Mouse (Mus musculus) hindbrain, embryonic 12.5 days (tissue): ENCODE measurements at regions not wholly inside any gene's neighbourhood (a gene's known extent, or its start where the extent isn't known, plus 50 kb on each side); places are given as distances from the start of the nearest gene placed in this dataset.
"Not testable (repeated sequence)": the region's sequence is repeated elsewhere in the genome, so short reads cannot be mapped to it uniquely, and the experiment has no call there.

ENCODE experiments used
- ATAC-seq: fragments of 200-750 bp; cut with Nextera tagmentation; 2 replicates; pipeline ENCODE4 v1.8.0; 2017; ENCODE audit warnings: moderate TSS enrichment; ENCODE audit not compliant: low FRiP score
- H3K27ac ChIP-seq: fragments of 300-500 bp; sonication (generic); 2 replicates; pipeline ENCODE4 v1.5.1; 2016; ENCODE audit warnings: mild to moderate bottlenecking
- H3K27me3 ChIP-seq: fragments of 300-500 bp; sonication (generic); 2 replicates; pipeline ENCODE4 v1.6.1; 2016; ENCODE audit warnings: mild to moderate bottlenecking
- H3K36me3 ChIP-seq: fragments of 300-500 bp; sonication (generic); 2 replicates; pipeline ENCODE4 v1.6.1; 2016; ENCODE audit warnings: mild to moderate bottlenecking
- H3K4me1 ChIP-seq: fragments of 300-500 bp; sonication (generic); 2 replicates; pipeline ENCODE4 v1.6.1; 2016
- H3K4me2 ChIP-seq: fragments of 300-500 bp; sonication (generic); replicated peaks from 2 replicates; pipeline ENCODE4 v1.6.1; 2016; ENCODE audit warnings: mild to moderate bottlenecking
- H3K4me3 ChIP-seq: fragments of 300-500 bp; sonication (generic); 2 replicates; pipeline ENCODE4 v1.5.1; 2016; ENCODE audit warnings: mild to moderate bottlenecking
- H3K9ac ChIP-seq: fragments of 300-500 bp; sonication (generic); 2 replicates; pipeline ENCODE4 v1.6.1; 2016; ENCODE audit warnings: mild to moderate bottlenecking, moderate library complexity
- H3K9me3 ChIP-seq: fragments of 300-500 bp; sonication (generic); replicated peaks from 2 replicates; pipeline ENCODE4 v1.6.1; 2016; ENCODE audit warnings: mild to moderate bottlenecking
- WGBS: fragments of 180-500 bp; shearing (Covaris S2); methylation state at CpG from one replicate; pipeline ENCODE4 v1.1.7; 2016; 5-methylcytosine and 5-hydroxymethylcytosine counted together

- ATAC-seq = no peak
- 46% methylated on average over 7 of the region's 7 CpGs for WGBS
- no peak overlapping the region for H3K9ac ChIP-seq
Measured at GRCm38 (mm10) chr14:66521836-66522629, 513.0 kb upstream of the Gulo start.

DNA sequence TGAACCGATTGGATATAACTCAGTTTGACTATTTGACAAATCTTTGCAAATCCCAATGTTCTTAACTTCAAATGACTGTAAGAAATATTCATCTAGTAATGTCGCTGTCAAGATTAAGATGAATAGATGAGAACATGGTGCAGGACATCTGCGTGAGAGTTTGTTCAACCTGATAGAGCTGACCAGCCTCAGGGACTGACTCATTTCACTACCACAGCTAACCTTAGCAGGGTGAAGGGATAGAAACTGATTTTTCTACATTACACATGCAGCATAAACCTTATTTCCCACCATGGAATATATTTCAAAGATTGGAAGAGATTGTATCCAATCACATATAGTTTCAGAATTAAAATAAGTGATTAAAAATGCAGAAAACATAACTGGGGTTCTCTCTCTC, 507.8 kb upstream of the Gulo start:
- Histone ChIP-seq H3K36me3 (no peaks in the 10 kb centered on the region), H3K9me3 (no peaks in the 10 kb centered on the region), H3K27me3 (no peaks in the 10 kb centered on the region), H3K4me1 (0 out of 2 replicates have a peak, but pooled peaks cover under 1% of the 10 kb centered on the region), H3K4me2 (no peak overlapping the region), H3K4me3 (no peak overlapping the region), H3K27ac (no peak overlapping the region), H3K9ac (no peak overlapping the region)
- no peak for ATAC-seq
- WGBS = 91% methylated on average over 3 of the region's 3 CpGs

More at GRCm38 (mm10) chr14:66521836-66522629, 513.0 kb upstream of the Gulo start:
- peak overlapping the region; percentile 40 for H3K27ac ChIP-seq
- no peak overlapping the region for H3K4me3 ChIP-seq
- H3K36me3 ChIP-seq = no peaks in the 10 kb centered on the region
- no peaks in the 10 kb centered on the region for H3K9me3 ChIP-seq
- H3K4me1 ChIP-seq = peaks cover 9% of the 10 kb centered on the region; the same call in 1 of the 2 replicates
- no peaks in the 10 kb centered on the region for H3K27me3 ChIP-seq
- no peak overlapping the region for H3K4me2 ChIP-seq

DNA sequence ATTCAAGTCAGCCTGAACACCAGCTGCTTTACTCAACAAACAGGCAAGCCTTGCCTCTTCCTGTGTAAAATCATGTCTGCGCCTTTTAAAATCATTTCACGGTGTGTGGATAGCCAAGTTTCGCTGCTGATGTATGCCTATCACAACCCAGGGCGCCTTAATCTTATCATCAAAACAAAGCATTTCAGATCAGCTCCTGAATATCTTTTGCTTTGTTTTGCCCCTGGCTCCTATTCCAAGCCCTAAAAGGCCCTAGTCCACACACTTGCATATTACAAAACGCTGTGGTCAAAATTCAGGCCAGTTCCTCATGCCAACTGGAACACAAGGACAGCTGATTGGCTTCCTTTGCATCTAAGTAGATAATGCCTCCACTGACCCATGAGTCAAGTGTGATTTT, 501.7 kb upstream of the Gulo start:
- H3K36me3 ChIP-seq = no peaks in the 10 kb centered on the region
- no peak overlapping the region for H3K4me3 ChIP-seq
- WGBS = 74% methylated on average over 5 of the region's 5 CpGs
- ATAC-seq = no peak
- no peaks in the 10 kb centered on the region for H3K27me3 ChIP-seq
- H3K27ac ChIP-seq = no peak overlapping the region
- H3K9me3 ChIP-seq = no peaks in the 10 kb centered on the region
- H3K4me2 ChIP-seq = no peak overlapping the region
- H3K4me1 ChIP-seq = no peaks in the 10 kb centered on the region
- H3K9ac ChIP-seq = no peak overlapping the region

- H3K4me2 ChIP-seq = no peak overlapping the region
- H3K27me3 ChIP-seq = no peaks in the 10 kb centered on the region
- WGBS = 48% methylated on average over 1 of the region's 1 CpGs
- H3K4me3 ChIP-seq = no peak overlapping the region
- H3K9ac ChIP-seq = no peak overlapping the region
- no peak overlapping the region for H3K27ac ChIP-seq
- no peaks in the 10 kb centered on the region for H3K9me3 ChIP-seq
- H3K4me1 ChIP-seq = no peaks in the 10 kb centered on the region
- no peaks in the 10 kb centered on the region for H3K36me3 ChIP-seq
- ATAC-seq = no peak
Measured at GRCm38 (mm10) chr14:66510218-66510617, 501.2 kb upstream of the Gulo start.

GRCm38 (mm10) chr14:66509706-66510105, 500.7 kb upstream of the Gulo start:
- H3K4me2 ChIP-seq = no peak overlapping the region
- no peak for ATAC-seq
- no peaks in the 10 kb centered on the region for H3K27me3 ChIP-seq
- H3K36me3 ChIP-seq = no peaks in the 10 kb centered on the region
- H3K9me3 ChIP-seq = no peaks in the 10 kb centered on the region
- H3K4me1 ChIP-seq = no peaks in the 10 kb centered on the region
- no peak overlapping the region for H3K9ac ChIP-seq
- H3K27ac ChIP-seq = no peak overlapping the region
- WGBS = 94% methylated on average over 7 of the region's 7 CpGs
- no peak overlapping the region for H3K4me3 ChIP-seq

GRCm38 (mm10) chr14:66501995-66502394, 493.0 kb upstream of the Gulo start:
- ATAC-seq = no peak
- Histone ChIP-seq H3K9ac (no peak overlapping the region), H3K4me3 (no peak overlapping the region), H3K9me3 (no peaks in the 10 kb centered on the region), H3K4me1 (peaks cover 23% of the 10 kb centered on the region), H3K27ac (no peak overlapping the region), H3K36me3 (no peaks in the 10 kb centered on the region), H3K4me2 (no peak overlapping the region), H3K27me3 (no peaks in the 10 kb centered on the region)
- WGBS = 80% methylated on average over 6 of the region's 6 CpGs

DNA sequence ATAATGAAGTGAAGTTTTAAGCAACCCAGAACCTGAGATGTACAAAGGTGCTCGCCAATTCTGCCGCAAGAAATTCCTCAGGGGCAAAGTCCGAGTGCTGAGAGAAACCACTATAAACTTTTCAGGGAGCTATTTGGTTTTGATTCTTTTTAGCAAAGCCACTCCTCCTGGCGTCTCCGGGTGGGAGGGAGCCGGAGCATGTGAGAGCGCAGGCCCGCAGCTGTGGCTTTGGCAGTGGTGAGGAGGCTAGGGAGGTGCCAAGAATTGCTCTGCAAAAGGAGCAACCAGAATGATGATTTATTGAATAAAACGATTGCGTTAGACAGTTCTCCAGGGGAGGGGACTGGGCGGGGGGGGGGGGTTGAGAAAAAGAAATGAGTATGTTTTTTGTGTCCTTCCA, 490.9 kb upstream of the Gulo start:
- H3K4me2 ChIP-seq = no peak overlapping the region
- H3K4me3 ChIP-seq = no peak overlapping the region
- H3K36me3 ChIP-seq = no peaks in the 10 kb centered on the region
- WGBS = 21% methylated on average over 11 of the region's 11 CpGs
- peaks cover 39% of the 10 kb centered on the region for H3K4me1 ChIP-seq
- H3K27me3 ChIP-seq = no peaks in the 10 kb centered on the region
- ATAC-seq = peak; percentile 63
- H3K9ac ChIP-seq = no peak overlapping the region
- no peaks in the 10 kb centered on the region for H3K9me3 ChIP-seq
- peak overlapping the region; percentile 40; the same call in 1 of the 2 replicates for H3K27ac ChIP-seq

DNA sequence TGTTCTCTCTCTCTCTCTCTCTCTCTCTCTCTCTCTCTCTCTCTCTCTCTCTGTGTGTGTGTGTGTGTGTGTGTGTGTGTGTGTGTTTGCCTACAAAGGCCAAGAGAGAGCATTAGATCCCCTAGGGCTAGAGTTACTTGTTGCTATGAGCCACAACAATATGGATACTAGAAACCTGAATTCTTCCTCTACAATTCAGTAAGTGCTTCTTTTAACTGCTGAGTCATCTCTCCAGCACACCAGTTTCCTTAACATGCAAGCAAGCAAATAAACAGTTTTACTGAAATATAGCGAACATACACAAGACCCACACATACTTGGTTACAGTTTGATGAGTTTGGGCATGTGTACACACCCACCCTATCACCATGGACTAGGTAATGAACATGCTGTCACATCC, 486.1 kb upstream of the Gulo start:
- 84% methylated on average over 1 of the region's 1 CpGs for WGBS
- Histone ChIP-seq H3K27ac (peak overlapping the region; percentile 93), H3K9me3 (no peaks in the 10 kb centered on the region), H3K4me2 (peak overlapping the region; percentile 6; the same call in 1 of the 2 replicates), H3K9ac (no peak overlapping the region), H3K4me1 (peaks cover 45% of the 10 kb centered on the region), H3K27me3 (no peaks in the 10 kb centered on the region), H3K4me3 (no peak overlapping the region), H3K36me3 (no peaks in the 10 kb centered on the region)
- ATAC-seq = 0 out of 2 replicates have a peak, but pooled peaks have one; percentile 12

GRCm38 (mm10) chr14:66494518-66494923, 485.5 kb upstream of the Gulo start:
- Histone ChIP-seq H3K9ac (no peak overlapping the region), H3K4me2 (peak overlapping the region; percentile 29), H3K4me1 (peaks cover 38% of the 10 kb centered on the region), H3K36me3 (no peaks in the 10 kb centered on the region), H3K4me3 (no peak overlapping the region), H3K9me3 (no peaks in the 10 kb centered on the region), H3K27me3 (no peaks in the 10 kb centered on the region), H3K27ac (peak overlapping the region; percentile 93)
- WGBS = 5% methylated on average over 5 of the region's 5 CpGs
- peak; percentile 99 for ATAC-seq

DNA sequence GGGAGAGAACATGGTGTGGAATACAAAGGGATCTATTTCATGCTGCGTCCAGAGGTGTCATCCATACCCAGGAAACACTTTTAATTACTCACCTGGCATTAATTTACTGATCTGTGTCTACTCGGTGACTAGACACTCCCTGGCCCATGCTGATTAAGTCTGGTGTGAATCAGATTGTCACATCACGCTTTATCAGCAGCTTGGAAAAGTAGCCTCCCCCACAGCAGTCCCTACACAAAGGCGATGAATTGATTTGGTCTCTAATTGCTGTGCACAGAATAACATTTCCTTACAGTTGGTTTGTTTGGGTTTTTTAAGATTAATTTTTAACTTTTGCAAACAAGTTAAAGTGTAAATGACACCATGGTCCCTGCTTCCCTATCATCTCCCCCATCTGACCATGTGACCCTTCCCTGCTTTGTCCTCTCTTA, 484.7 kb upstream of the Gulo start:
- Histone ChIP-seq H3K9ac (0 out of 2 replicates have a peak overlapping the region, but pooled peaks have one; percentile 23), H3K4me1 (peaks cover 37% of the 10 kb centered on the region), H3K36me3 (no peaks in the 10 kb centered on the region), H3K27ac (peak overlapping the region; percentile 93), H3K9me3 (no peaks in the 10 kb centered on the region), H3K4me2 (peak overlapping the region; percentile 29), H3K27me3 (no peaks in the 10 kb centered on the region), H3K4me3 (no peak overlapping the region)
- ATAC-seq = peak; percentile 40; the same call in 1 of the 2 replicates
- WGBS = 20% methylated on average over 4 of the region's 4 CpGs

DNA sequence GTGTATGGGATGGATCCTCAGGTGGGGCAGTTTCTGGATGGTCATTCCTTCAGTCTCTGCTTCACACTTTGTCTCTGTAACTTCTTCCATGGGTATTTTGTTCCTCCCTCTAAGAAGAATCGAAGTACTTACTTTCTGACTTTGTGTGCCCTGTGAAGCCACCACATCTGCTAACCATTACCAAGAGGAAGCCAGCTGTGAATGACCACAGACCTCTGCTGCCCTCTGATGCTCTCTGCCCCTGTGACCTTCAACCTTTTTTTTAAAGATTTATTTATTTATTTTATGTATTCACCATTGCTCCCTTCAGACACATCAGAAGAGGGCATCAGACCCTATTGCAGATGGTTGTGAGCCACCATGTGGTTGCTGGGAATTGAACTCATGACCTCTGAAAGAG, 475.7 kb upstream of the Gulo start:
- not testable (repeated sequence) for H3K27me3 ChIP-seq, H3K4me1 ChIP-seq, H3K9ac ChIP-seq, H3K27ac ChIP-seq, H3K36me3 ChIP-seq, H3K4me3 ChIP-seq, ATAC-seq, H3K4me2 ChIP-seq
- peaks cover 13% of the 10 kb centered on the region; the same call in 1 of the 2 replicates for H3K9me3 ChIP-seq
- 71% methylated on average over 1 of the region's 1 CpGs for WGBS

GRCm38 (mm10) chr14:66479181-66479580, 470.2 kb upstream of the Gulo start:
- WGBS = 74% methylated on average over 4 of the region's 4 CpGs
- Histone ChIP-seq H3K9me3 (peaks cover 13% of the 10 kb centered on the region; the same call in 1 of the 2 replicates), H3K4me2 (no peak overlapping the region), H3K27me3 (no peaks in the 10 kb centered on the region), H3K9ac (no peak overlapping the region), H3K36me3 (no peaks in the 10 kb centered on the region), H3K27ac (no peak overlapping the region; the same call in 1 of the 2 replicates), H3K4me3 (no peak overlapping the region), H3K4me1 (peaks cover 8% of the 10 kb centered on the region)
- no peak for ATAC-seq

DNA sequence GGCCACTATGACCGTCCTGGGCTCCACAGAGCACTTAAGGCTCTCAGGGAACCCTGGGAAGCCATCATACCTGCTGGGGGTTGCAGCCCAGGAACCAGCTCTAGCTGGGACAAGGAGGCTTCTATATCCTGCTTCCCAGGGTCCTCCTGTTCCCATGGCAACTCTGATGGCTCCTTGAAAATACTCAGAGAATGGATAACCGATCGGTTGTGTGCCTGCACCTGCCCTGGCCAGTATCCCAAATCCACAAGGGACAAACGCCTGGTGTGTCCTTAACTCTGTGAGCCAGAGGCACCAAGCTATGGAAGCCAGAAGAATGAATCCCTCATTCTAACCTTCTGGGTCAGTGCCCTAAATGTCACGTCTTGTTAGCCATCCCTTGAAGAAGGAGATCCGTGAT, 469.6 kb upstream of the Gulo start:
- Histone ChIP-seq H3K27me3 (no peaks in the 10 kb centered on the region), H3K4me2 (no peak overlapping the region), H3K9me3 (peaks cover 13% of the 10 kb centered on the region; the same call in 1 of the 2 replicates), H3K36me3 (no peaks in the 10 kb centered on the region), H3K4me1 (peaks cover 8% of the 10 kb centered on the region), H3K9ac (no peak overlapping the region), H3K27ac (0 out of 2 replicates have a peak overlapping the region, but pooled peaks have one; percentile 40), H3K4me3 (no peak overlapping the region)
- 34% methylated on average over 6 of the region's 6 CpGs for WGBS
- ATAC-seq = 0 out of 2 replicates have a peak, but pooled peaks have one; percentile 29
